Mouse (Mus musculus): Measurements from ENCODE around the gene Pask. TPM values are rescaled to one million over a fixed set of nuclear protein-coding genes. Genes with fewer than 3 reads are reported as not detected.

Gene Pask
- total and polyA plus RNA-seq, 3 experiments: 17.4 to 19.0 TPM; not detected in 1

GRCm38 (mm10) chr1:93352724-93353123 is 9.4 kb upstream of the Pask start:
- H3K4me1 ChIP-seq (ENCODE audit: control insufficient read depth in 1 of 2, insufficient read depth in 2 of 2, low read length in 2 of 2): no peaks in the 10 kb centered on the region
- no peak for DNase-seq (ENCODE audit: low read depth, low spot score)
- H3K9ac ChIP-seq (ENCODE audit: control insufficient read depth, low read depth, low read length, poor library complexity, severe bottlenecking): no peak overlapping the region
- H3K79me2 ChIP-seq (ENCODE audit: control insufficient read depth, insufficient read depth, low read length, poor library complexity): no peaks in the 10 kb centered on the region
- H3K4me3 ChIP-seq (ENCODE audit: control insufficient read depth in 1 of 2, insufficient read depth in 1 of 2, low read depth in 2 of 2, low read length in 2 of 2): no peak overlapping the region
- no peaks in the 10 kb centered on the region for H3K9me3 ChIP-seq (replicated peaks; ENCODE audit: insufficient read depth, low read length)
- H3K27ac ChIP-seq (ENCODE audit: control insufficient read depth, low read depth, low read length): no peak overlapping the region
- TF ChIP-seq JUND (IDR thresholded peaks at IDR 0.05; ENCODE audit: low read depth, low read length): no peak
- H3K36me3 ChIP-seq (ENCODE audit: control insufficient read depth in 1 of 2, insufficient read depth in 2 of 2, low read length in 2 of 2): peaks cover 0 to 39% of the 10 kb centered on the region in 2 experiments; a peak in 2 of 4 replicates
- no peaks in the 10 kb centered on the region for H3K27me3 ChIP-seq (ENCODE audit: control insufficient read depth in 1 of 2, insufficient read depth in 2 of 2, low read length in 2 of 2)

GRCm38 (mm10) chr1:93349701-93350100 is 6.4 kb upstream of the Pask start:
- H3K4me1 ChIP-seq (ENCODE audit: control insufficient read depth in 1 of 2, insufficient read depth in 2 of 2, low read length in 2 of 2): peaks cover 0 to 4% of the 10 kb centered on the region in 2 experiments; a peak in 1 of 4 replicates
- no peak for DNase-seq (ENCODE audit: low read depth, low spot score)
- peaks cover 9 to 29% of the 10 kb centered on the region in 2 experiments for H3K36me3 ChIP-seq (ENCODE audit: control insufficient read depth in 1 of 2, insufficient read depth in 2 of 2, low read length in 2 of 2)

DNA sequence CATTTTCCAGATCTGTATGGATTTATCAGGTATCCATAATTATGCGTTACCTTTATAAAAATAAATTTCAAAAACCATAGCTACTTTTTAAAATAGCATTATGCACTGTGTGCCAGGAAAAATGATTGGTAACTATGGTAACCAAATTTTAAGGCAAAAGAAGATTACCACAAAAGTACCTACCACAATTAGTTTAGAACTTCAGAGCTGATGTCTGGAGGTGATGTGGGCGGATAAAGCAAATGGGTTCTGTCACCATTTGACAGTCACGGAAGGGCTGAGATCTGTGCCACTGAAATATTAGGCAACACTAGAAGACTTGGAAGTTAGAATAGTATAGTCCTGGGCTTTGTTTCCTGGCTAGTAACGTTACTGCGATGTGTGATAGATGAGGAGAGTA is 3.9 kb upstream of the Pask start:
- H3K79me2 ChIP-seq (ENCODE audit: control insufficient read depth, insufficient read depth, low read length, poor library complexity): peaks cover 26% of the 10 kb centered on the region
- peaks cover 13 to 22% of the 10 kb centered on the region in 2 experiments for H3K36me3 ChIP-seq (ENCODE audit: control insufficient read depth in 1 of 2, insufficient read depth in 2 of 2, low read length in 2 of 2)
- H3K4me3 ChIP-seq (ENCODE audit: control insufficient read depth in 1 of 2, insufficient read depth in 1 of 2, low read depth in 2 of 2, low read length in 2 of 2): no peak overlapping the region
- no peak for DNase-seq (ENCODE audit: low read depth, low spot score)
- H3K4me1 ChIP-seq (ENCODE audit: control insufficient read depth in 1 of 2, insufficient read depth in 2 of 2, low read length in 2 of 2): peaks cover 3 to 8% of the 10 kb centered on the region in 2 experiments; a peak in 2 of 4 replicates
- no peak overlapping the region for H3K27ac ChIP-seq (ENCODE audit: control insufficient read depth, low read depth, low read length)
- no peaks in the 10 kb centered on the region for H3K27me3 ChIP-seq (ENCODE audit: control insufficient read depth in 1 of 2, insufficient read depth in 2 of 2, low read length in 2 of 2)
- no peak overlapping the region for H3K9ac ChIP-seq (ENCODE audit: control insufficient read depth, low read depth, low read length, poor library complexity, severe bottlenecking)
- TF ChIP-seq USF2 (IDR thresholded peaks at IDR 0.05; ENCODE audit: borderline replicate concordance in 1 of 2, insufficient read depth in 1 of 2, low read depth in 1 of 2, low read length in 2 of 2) (no peak), E2F4 (IDR thresholded peaks at IDR 0.05; ENCODE audit: borderline replicate concordance, low read depth, low read length) (no peak), ZNF384 (IDR thresholded peaks at IDR 0.05; ENCODE audit: low read depth, low read length) (no peak), EP300 (IDR thresholded peaks at IDR 0.05; ENCODE audit: low read depth in 1 of 2, low read length in 2 of 2) (no peak), ZMIZ1 (IDR thresholded peaks at IDR 0.05; ENCODE audit: low read depth, low read length) (no peak), HCFC1 (IDR thresholded peaks at IDR 0.05; ENCODE audit: low read depth, low read length) (no peak), CHD1 (IDR thresholded peaks at IDR 0.05; ENCODE audit: low read depth, low read length) (no peak), SIN3A (IDR thresholded peaks at IDR 0.05; ENCODE audit: low read length) (no peak), ETS1 (IDR thresholded peaks at IDR 0.05; ENCODE audit: low read depth, low read length) (no peak), TAL1 (IDR thresholded peaks at IDR 0.05; ENCODE audit: low read length) (no peak), GATA1 (IDR thresholded peaks at IDR 0.05; ENCODE audit: low read depth, low read length) (no peak), POLR2AphosphoS5 (IDR thresholded peaks at IDR 0.05; ENCODE audit: borderline replicate concordance, low read depth, low read length) (no peak), CHD2 (IDR thresholded peaks at IDR 0.05; ENCODE audit: low read length) (no peak), MYB (IDR thresholded peaks at IDR 0.05; ENCODE audit: low read depth, low read length) (no peak), MXI1 (IDR thresholded peaks at IDR 0.05; ENCODE audit: low read depth, low read length) (no peak), KAT2A (conservative IDR thresholded peaks at IDR 0.05; ENCODE audit: low read depth, low read length) (no peak)
- no peaks in the 10 kb centered on the region for H3K9me3 ChIP-seq (replicated peaks; ENCODE audit: insufficient read depth, low read length)

More at GRCm38 (mm10) chr1:93349701-93350100, 6.4 kb upstream of the Pask start:
- Histone ChIP-seq H3K27me3 (ENCODE audit: control insufficient read depth in 1 of 2, insufficient read depth in 2 of 2, low read length in 2 of 2) (no peaks in the 10 kb centered on the region), H3K9ac (ENCODE audit: control insufficient read depth, low read depth, low read length, poor library complexity, severe bottlenecking) (no peak overlapping the region), H3K79me2 (ENCODE audit: control insufficient read depth, insufficient read depth, low read length, poor library complexity) (peaks cover 10% of the 10 kb centered on the region), H3K27ac (ENCODE audit: control insufficient read depth, low read depth, low read length) (no peak overlapping the region), H3K9me3 (replicated peaks; ENCODE audit: insufficient read depth, low read length) (no peaks in the 10 kb centered on the region), H3K4me3 (ENCODE audit: control insufficient read depth in 1 of 2, insufficient read depth in 1 of 2, low read depth in 2 of 2, low read length in 2 of 2) (no peak overlapping the region)
- TF ChIP-seq ZC3H11A (IDR thresholded peaks at IDR 0.05; ENCODE audit: low read depth, low read length) (no peak), MXI1 (IDR thresholded peaks at IDR 0.05; ENCODE audit: low read depth, low read length) (no peak), MAX (IDR thresholded peaks at IDR 0.05; ENCODE audit: low read length) (no peak), JUND (IDR thresholded peaks at IDR 0.05; ENCODE audit: low read depth, low read length) (no peak), POLR2AphosphoS5 (IDR thresholded peaks at IDR 0.05; ENCODE audit: borderline replicate concordance, low read depth, low read length) (no peak), POLR2AphosphoS2 (IDR thresholded peaks at IDR 0.05; ENCODE audit: low read length) (no peak), USF2 (IDR thresholded peaks at IDR 0.05; ENCODE audit: borderline replicate concordance in 1 of 2, insufficient read depth in 1 of 2, low read depth in 1 of 2, low read length in 2 of 2) (no peak), BHLHE40 (IDR thresholded peaks at IDR 0.05; ENCODE audit: borderline replicate concordance, low read depth, low read length) (no peak), ETS1 (IDR thresholded peaks at IDR 0.05; ENCODE audit: low read depth, low read length) (no peak), NELFE (IDR thresholded peaks at IDR 0.05; ENCODE audit: low read depth, low read length) (no peak), UBTF (IDR thresholded peaks at IDR 0.05; ENCODE audit: borderline replicate concordance, insufficient read depth, low read depth, low read length) (no peak)
